Mouse (Mus musculus): ENCODE data around the gene Traf2.
"Not testable (repeated sequence)": the region's sequence is repeated elsewhere in the genome, so short reads cannot be mapped to it uniquely, and the experiment has no call there.

Traf2 gene

DNA sequence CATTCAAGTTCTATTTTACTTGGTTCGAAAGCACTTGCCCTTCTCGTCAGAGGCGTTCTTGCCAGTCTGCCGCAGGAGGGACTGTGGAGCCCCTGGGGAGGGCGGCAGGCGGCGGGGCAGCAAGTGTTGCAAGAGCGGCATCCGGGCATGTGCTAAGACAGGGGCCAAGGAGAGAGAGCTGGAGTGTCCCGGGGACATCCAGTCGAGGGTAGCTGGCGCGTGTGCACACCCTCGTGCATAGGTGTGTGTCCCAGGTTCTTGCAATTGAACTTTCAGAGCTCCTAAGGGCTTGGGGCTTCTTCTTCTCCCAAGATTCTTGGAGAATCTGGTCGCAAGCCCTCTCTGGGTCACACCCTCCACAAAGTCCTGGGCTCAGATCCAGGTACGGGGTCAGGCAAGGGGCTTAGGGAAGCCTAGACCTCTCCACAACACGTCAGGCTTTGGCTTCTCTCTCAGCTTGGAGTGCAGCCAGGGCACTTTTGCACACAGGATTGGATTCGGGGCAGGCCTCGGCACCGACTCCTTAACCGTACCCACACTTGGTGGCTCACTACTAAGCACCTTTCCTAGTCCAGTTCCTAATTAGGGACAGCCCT is 28.8 kb upstream of the Traf2 start:
- no peak for DNase-seq (ENCODE audit: low read depth)

DNA sequence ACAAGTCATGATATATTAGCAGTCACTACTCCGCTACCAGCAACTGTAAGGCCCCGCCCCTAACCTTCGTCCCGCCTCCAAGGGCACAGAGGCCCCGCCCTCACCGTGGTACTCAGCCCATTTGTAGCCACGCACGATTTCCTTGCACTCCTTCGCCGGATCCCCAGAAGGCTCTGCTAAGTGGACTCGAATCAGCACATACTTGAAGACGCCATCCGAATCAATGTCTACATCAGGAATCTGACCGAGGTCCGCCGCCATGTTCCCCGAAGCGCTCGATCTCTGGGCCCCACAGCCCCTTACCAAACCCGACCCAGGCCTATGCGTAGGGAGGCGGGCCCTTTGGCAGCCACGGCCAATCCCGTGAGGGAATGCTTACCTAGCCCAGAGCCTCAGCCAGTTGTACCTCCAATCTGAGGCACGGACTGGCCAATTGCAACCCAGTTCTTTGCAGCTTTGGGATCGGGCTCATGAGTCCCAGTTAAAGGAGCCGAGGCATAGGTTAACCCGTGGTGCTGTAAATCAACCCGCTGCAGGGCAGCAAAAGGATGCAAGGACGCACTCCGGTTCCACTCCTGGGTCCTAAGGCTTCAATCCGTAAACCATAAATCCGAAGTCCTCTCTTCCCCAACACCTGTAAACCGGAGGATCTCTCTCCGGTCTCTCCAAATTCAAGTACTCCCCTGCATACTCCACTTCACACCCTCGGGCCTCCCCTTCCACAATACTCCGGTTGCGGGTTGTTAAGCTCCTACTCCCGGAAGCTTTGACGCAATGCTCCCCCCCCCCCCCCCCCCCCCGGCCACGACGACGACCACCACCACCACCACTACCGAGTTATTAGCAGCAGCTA is 28.1 kb upstream of the Traf2 start, which contains the start of the genes Mamdc4 and Phpt1:
Mamdc4 (minus strand) TSS at position 267 of the 853 bp plus-strand sequence.
Phpt1 (minus strand) TSS at position 646 of the 853 bp plus-strand sequence.
- DNase-seq (ENCODE audit: low read depth) = peak; percentile 93

DNA sequence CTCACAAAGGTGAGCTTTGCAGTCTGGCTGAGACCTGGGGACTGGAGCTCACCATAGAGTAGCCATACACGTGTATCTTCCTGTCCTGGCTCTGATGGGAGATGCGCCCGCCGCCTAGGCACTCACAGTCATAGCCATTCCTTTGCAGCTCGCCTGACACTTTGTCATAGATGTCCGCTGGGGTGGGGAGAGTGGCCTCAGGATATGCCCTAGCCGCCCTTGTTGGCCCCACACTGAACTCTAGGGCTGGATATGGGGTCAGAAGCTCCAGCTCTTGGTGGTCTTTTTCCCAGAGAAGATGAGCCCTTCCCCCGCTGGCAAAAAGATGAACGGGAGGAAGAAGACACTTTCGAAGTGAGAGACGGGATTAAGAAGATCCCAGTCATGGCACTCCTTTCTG is 27.4 kb upstream of the Traf2 start:
- DNase-seq (ENCODE audit: low read depth) = no peak

DNA sequence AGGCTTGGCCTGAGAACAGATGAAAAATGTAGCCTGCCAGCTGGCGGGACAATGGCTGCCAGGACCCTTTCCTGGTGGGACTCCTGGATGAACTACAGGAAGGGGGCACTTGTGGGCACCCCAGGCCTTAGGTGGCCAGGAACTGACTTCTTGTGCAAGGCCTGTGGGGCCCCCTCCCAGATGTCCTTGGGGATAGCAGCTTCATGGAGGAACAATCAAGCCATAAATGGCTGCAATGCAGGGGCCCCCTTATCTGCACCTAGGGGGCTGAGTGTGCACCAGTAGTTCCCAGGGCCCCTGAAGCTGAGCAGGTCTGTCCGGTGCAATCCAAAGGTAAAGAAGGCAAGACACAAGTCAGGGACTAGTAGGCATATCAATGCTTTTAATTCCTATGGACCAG is 26.3 kb upstream of the Traf2 start:
- no peak for DNase-seq (ENCODE audit: low read depth)

DNA sequence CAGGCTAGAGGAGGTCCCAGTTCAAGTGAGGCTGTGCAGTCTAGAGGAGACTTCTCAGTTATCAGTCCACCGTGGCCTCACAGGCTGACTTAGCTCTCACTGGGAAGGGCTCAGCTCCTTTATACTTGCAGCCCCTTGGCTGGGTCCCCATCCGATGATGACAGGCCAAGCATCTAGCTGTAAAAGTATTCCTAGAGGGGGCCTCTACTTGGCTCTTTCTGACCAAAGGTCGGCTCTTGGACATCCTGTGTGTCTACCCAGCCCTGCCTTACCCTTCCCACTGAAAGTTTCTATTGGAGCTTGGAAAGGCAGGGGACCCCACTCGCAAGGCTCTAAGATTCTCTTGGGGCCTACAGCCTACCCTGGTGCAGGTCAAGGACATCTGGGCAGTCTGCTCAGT is 24.5 kb upstream of the Traf2 start:
- no peak for DNase-seq (ENCODE audit: low read depth)

DNA sequence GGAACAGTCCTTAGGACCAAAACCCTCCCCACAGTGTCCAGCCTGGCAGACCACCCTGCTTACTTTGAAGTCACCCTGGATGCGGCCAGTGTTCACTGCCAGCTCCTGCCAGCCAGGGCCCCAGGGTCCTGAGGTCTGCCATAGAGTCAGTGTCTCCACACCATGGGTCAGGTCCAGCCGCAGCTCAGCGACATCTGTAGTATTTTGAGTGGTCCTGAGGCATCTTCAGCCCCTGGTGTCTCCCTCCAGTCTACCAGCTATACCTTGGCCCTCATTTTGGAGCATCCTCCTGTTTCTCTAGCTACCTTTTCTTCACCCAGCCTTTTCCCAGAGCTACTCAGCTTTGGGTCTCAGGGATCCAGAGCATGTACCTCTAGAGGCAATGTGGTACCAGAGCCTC is 22.6 kb upstream of the Traf2 start:
- no peak for DNase-seq (ENCODE audit: low read depth)

DNA sequence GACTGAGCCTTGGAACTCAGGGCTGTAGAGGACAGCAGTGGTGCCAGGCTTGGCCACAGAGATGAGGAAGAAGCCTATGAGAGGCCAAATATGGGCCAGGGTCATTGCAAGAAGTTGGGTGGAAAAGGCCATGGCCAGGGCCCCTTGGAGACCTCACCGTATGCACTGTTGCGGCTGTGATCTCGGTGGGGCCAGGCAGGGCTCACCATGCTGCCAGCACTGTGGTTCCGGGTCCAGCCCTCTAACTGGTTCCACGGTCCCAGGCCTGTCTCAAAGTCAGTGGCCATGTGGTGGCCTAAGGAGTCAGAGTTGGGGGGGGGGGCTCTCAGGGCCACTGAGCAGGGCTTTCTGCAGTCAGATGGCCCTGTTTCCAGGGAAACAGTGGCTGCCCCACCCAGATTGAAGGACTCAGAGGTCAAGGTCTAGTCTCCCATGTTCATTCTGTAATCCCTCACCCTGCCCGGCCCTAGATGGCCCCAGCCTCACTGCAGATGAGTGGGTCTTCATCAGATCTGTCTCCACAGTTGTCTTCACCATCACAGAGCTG is 21.8 kb upstream of the Traf2 start:
- no peak for DNase-seq (ENCODE audit: low read depth)

DNA sequence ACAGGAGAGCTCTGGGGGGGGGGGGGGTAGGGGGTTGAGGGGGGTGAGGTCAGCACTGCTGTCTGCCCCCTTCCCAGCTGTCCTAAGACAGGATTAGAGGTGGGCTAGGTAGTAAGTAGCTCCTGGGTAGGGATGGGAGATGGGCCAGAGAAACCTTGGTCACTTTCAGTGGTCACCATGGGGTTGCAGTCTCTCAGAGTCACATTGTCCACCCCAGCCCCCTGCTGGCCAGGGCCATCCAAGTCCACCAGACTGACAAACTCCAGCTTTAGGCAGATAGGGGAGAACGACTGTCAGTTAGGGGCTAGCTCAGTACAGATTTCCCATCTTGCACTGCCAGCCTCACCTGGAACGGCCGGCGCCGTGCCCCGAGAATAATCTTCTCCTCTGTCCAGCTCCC is 19.8 kb upstream of the Traf2 start:
- no peak for DNase-seq (ENCODE audit: low read depth)

DNA sequence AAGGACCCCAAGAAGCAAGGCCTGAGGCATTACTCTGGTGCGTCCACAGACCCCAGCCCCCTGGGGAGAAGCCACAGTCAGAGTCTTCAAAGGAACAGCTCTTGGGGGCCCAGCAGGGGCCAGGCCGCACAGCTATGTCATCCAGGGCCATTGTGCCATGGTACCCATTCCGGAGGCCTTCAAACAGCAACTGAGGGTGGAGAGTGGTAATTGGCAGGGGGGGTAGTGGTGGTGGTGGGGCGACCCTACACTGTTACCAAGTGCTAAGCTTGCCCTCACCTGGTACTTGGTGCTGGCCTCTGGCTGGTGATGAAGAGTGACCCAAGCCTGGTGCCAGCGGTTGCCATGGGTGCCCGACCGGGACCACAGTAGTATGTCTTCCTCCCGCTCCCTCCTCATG is 19.0 kb upstream of the Traf2 start:
- no peak for DNase-seq (ENCODE audit: low read depth)

DNA sequence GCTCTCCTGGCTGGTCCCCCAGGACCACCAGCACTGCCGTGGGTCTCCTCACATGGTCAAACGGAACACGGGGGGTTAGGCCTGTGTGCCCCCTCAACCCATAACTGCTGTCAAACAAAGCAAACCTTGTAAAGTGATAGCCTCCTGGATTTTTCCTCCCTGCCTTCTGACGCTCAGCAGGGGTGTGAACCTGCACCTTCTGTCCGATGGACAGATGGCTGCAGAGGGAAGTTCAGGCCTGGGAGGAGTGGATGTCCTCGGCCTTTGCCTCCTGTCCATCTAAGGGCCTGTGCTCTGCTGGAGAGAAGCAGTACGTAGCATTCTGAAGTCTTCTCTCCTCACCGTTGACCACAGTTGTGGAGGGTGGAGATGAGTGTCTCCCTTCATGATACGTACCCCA is 15.2 kb upstream of the Traf2 start:
- no peak for DNase-seq (ENCODE audit: low read depth)

DNA sequence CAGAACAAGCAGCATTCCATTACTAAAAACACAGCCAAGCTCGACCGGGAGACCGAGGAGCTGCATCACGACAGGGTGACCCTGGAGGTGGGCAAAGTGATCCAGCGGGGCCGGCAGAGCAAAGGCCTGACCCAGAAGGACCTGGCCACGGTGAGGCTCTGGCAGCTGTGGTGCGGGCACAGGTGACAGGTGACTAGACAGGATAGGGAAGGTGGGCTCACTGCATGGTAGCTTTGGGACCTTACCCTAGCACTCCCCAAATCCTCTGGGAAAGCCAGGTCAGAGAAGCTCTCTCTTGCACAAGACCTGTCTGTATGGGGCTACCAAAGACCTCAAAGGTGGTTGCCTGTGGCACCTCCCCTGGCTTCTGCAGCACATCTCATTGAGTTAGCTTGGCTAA is 13.8 kb upstream of the Traf2 start:
- DNase-seq (ENCODE audit: low read depth) = no peak

DNA sequence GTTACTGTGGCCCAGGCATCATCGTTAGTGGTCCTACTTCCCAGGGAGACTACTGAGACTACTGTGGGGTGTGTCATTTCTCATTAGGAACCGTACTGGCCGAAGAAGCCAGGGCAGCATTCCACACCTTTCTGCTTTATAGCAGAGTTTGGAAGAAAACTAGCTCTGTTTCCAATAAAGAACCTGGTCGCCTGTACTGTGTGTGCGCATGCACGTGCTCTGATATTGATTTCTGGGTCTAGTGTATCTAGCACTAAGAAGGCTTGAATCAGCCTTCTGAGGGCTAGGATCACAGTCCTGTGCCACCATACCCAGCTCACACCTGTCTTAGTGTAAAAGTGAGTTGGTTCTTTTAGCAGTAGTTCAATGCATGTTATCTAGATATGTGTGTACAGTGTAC is 12.0 kb upstream of the Traf2 start:
- DNase-seq (ENCODE audit: low read depth) = no peak

DNA sequence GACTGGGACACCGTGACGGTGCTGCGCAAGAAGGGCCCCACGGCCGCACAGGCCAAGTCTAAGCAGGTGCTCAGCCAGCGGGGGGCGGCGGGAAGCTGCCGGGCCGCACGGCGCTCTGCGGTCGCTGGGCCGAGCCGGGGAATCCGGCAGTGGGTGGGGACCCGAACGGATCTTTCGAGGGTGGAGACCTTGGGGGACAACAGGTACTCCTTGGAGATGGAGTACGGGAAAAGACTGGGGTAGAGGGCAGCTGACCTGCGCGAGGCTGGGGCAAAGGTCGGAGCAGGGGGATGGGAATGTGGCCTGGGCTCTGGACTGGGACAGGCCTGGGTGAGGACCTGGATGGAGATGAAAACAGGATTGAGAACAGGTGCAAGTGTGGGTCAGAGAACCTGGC is 11.2 kb upstream of the Traf2 start:
- DNase-seq (ENCODE audit: low read depth) = no peak

DNA sequence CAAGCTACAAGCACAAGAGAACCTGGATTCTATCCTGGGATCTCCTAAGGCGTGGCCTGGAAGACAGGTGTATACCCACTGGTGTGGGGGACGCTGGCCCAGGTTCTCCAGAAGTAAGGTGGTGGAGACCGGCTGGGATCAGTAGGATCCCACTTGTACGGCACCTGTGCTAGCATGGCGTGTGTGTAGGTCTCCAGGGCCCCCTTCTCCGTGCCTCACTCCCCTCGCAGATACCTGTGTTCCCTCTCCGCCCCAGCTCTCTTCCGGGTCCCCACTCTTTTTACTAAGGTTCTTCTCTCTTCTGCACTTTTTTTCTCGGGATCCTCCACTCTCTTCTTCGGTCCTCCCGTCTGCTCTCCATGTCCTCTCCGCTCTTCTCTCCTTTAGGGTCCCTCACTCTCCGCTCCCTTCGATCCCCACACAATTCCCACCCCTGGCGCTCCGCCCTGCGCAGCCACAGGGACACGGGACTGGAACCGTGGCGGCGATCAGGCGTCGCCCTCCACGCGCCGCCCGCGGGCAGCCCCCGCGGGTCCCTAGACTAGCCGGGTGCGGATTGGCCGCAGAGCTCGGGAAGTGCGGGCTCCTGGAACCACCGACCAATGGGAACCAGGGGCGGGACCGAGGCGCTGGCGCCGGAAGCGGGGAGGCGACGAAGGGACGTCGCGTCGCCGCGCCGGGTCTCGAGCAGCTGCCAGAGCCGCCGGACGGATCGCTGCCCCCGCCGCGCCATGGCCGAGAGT is 10.7 kb upstream of the Traf2 start, which contains the start of gene Edf1:
Edf1 (plus strand) TSS at position 627 of the 743 bp plus-strand sequence.
- peak; percentile 85 for DNase-seq (ENCODE audit: low read depth)

DNA sequence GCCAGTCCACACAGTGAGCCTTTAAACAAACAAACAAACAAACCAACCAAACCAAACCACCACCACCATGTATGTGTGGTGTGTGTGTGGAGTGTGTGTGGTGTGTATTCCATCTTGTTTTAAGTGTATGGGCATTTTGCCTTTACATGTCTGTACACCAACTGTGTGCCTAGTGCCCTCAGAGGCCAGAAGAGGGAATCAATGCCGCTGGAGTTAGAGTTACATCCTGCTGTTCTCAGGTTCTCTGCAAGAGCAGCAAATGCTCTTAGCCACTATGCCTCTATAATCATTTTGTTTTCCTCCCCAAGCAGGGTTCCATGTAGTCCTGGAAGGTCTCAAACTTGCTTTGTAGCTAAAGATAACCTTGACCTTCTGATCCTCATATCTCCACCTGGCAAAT is 9.6 kb upstream of the Traf2 start:
- no peak for DNase-seq (ENCODE audit: low read depth)

DNA sequence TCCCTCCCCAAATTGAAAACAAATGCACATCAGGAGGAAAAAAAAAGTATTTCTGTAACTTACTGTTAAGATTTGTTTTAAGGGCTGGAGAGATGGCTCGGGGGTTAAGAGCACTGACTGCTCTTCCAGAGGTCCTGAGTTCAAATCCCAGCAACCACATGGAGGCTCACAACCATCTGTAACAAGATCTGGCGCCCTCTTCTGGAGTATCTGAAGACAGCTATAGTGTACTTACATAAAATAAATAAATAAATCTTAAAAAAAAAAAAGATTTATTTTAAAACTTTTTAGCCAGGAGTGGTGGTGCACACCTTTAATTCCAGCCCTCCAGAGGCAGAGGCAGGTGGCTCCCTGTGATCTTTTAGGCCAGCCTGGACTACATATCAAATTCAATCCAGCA is 8.7 kb upstream of the Traf2 start:
- DNase-seq (ENCODE audit: low read depth) = not testable (repeated sequence)

DNA sequence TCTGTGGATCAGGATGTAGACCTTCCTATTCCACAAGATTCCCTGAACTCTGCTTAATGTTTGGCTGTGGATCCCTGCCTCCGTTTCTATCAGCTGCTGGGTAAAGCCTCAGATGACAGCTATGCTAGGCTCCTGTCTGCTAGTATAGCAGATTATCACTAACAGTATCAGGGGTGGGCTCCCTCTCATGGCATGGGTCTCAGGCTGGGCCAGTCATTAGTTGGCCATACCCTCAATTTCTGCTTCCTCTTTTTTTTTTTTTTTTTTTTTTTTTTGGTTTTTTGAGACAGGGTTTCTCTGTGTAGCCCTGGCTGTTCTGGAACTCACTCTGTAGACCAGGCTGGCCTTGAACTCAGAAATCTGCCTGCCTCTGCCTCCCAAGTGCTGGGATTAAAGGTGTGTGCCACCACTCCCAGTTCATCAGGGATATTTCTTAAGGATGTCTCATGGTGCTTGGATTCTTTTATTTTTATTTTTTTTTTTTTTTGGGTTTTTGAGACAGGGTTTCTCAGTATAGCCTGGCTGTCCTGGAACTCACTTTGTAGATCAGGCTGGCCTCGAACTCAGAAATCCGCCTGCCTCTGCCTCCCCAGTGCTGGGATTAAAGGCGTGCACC is 6.5 kb upstream of the Traf2 start:
- DNase-seq (ENCODE audit: low read depth) = not testable (repeated sequence)

DNA sequence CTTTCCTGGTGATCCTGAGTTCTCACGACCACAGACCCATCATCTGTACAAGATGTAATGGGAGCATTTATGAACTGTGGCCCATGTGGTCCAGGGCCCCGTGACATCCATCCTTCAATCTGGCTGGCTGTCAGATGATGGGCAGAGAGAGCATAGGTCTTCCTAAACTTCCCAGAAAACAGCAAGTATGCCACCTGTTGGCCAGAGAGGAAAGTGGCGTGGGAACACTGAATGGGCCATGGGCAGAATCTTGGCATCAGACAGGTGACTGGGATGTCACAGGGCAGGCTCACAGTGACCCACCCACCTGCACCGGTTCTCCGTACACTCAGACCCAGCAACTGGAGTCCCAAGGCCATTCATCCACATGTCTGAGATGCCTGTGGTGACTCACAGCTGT is 4.4 kb upstream of the Traf2 start:
- DNase-seq (ENCODE audit: low read depth) = no peak

DNA sequence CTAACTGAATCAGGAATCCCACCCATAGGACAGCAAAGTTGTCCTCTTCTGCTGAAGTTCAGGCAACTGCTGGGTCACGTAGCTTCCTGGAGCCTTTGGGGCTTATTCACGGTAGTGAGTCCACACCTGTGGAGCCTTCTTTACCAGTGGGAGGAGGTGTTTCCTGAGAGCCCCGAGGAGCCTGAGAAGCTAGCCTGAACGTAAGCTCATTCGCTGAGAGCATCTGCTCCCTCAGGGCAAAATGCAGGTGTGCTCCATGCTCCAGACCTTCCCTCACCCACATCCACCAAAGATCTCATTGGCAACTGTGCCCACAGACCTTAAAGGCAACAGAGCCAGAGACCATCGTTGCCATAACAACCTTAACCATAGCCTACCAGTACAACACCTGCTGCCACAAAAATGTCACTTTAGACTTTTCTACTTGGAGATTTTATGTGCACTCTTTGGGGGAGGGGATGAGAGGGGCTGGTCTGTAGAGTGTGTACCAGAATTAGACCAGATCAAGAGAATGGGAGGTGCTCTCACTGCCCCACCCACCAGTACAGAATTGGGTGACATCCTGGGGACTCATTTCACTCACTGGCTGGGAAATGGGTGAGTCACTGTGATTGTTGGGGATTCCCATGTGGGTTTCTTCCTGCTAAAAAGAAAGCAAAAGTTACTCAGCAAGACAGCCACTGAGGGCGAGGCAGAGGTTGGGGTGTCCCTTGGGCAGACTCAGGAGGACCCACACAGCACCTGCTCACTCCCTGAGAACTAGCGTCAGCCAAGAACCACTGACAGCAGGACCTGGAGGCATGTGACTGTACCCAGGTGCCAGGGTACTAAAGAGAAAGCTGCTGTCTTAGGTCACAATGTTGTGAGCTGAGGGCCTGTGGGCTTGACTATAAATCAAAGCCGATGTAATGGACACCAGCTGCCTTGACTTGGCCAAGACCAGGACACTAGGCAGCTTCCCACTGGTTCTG is 2.6 kb upstream of the Traf2 start:
- DNase-seq (ENCODE audit: low read depth) = no peak

DNA sequence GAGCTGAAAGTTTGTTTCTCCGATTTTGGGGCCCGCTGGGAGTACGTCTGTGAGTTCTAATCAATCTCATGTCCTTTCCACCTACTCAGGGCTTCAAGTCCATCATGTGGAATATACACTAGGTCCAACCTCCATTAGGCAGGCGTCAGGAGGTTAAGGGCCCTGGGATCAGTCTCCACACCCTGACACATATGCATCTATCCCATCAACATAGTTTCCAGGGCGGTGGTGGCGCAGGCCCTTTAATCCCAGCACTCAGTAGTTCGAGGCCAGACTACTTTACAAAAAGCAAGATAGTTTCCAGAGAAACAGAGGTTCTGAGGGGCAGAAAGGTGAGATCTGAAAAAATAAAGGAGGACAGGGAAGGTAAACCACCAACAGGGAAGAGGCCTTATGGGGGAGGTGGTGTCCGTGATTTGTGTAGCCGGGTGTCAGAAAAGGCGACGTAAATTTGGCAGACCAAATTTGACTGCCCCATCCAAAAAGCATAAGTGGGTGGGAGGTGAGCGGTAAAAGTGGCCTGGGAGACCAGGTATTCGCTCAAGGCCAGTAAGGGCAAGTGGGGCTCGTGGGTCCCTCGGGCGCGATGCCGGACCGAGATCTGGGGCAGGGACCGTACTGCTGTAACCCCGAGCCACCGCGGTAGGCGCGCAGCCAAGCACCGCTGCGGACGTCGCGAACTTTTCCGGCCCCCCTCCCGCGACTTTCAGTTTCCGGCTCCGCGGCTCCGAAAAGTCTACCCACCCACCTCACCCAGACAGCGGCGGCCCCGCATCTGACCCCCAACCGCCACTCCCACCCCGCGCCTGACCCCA is 537 bp downstream of the Traf2 start:
- peak; percentile 39 for DNase-seq (ENCODE audit: low read depth)

All from c-Kit-positive CD71-positive TER-119-negative erythroid progenitor cells, embryonic 14.5 days (primary cell).